Mouse (Mus musculus) urinary bladder, postnatal 14 days (tissue): ENCODE results near the gene Ftcd.

Experiments used
- DNase-seq: peaks from one replicate; pipeline ENCODE4 v3.0.0; 2021; ENCODE audit warnings: low spot score

Ftcd gene

GRCm38 (mm10) chr10:76575374-76575773 lies at the start of gene Ftcd:
Ftcd (plus strand) TSS chr10:76575648.
- no peak for DNase-seq

- DNase-seq, result no peak
Measured at GRCm38 (mm10) chr10:76530922-76531321, 44.5 kb upstream of the Ftcd start.

GRCm38 (mm10) chr10:76531375-76531774 lies 44.1 kb upstream of the Ftcd start, which contains the start of gene Lss:
Lss (plus strand) TSS chr10:76531588.
- peak; percentile 97 for DNase-seq

DNA sequence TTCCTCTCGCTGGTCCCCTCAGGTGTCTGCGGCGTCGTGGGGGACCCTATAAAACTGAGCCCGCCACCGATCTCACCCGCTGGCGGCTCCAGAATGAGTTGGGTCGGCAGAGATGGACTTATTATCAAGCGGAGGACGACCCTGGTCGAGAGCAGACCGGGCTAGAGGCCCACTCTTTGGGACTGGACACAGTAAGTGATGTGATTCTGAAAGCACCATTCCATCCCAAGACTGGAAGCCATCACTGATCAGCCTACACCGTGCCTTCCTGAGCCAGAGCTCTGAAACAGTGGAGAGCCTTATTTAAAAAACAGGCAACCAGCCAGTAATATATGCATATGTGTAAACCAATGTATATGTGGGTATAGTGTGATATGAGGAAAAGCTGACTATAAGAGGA lies 43.6 kb upstream of the Ftcd start:
- no peak for DNase-seq

DNA sequence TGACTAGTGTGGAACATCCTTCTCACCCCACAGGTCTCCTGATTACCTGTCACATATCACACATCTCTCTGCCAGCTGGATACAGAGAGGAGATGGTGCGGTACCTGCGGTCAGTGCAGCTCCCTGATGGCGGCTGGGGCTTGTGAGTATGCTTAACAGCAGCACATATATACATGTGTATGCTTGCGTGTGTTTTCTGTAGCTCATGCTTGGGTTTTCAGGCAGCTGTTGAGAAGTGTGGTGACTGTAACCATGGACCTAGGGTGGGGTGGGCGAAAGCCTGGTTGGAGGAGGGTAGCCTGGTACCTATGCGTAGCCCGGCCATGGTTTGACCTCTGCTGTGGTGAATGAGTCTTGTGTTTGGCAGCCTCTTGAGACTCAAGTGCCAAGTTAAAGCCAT lies 39.9 kb upstream of the Ftcd start:
- no peak for DNase-seq

DNA sequence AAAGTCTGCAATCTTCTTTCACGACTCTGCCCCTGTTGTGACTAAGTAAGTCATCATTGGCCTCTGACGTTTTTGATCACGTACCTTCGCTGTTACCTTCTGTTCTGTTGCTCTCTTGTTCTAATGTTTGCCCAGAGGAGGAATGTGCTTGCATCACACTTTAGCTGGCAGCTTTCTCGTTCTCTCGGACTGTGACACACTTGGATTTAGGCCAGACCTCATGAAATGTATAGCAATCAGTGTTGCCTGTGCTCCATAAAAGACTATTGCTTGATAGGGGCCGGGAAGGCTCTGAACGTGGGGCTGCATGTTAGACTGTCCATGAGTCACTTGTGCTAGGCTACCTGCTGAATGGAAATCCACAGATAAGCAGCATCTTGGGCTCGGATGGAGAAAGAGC lies 37.8 kb upstream of the Ftcd start:
- peak; percentile 16 for DNase-seq

GRCm38 (mm10) chr10:76541336-76542085 lies 33.9 kb upstream of the Ftcd start:
- DNase-seq, result no peak

GRCm38 (mm10) chr10:76542636-76543375 lies 32.6 kb upstream of the Ftcd start:
- no peak for DNase-seq

DNA sequence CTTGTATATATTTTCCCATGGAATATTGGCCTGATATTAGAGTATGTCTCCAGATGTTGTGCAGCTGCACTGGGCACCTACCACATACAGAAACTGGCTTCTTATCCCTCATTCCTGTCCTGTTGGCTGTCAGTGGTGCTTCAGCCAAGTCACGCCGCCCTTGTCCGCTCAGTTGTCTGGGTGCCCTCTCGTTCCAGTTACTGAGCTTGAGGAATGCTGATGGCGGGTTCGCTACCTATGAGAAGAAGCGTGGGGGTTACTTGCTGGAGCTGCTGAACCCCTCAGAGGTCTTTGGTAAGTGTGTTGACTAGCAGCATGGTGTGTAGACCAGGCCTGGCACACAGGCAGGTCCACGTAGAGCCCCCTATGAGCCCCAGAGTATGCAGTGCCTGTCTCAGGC lies 28.9 kb upstream of the Ftcd start:
- DNase-seq, result no peak

GRCm38 (mm10) chr10:76548218-76548617 lies 27.2 kb upstream of the Ftcd start:
- DNase-seq, result no peak

GRCm38 (mm10) chr10:76550458-76550857 lies 25.0 kb upstream of the Ftcd start:
- no peak for DNase-seq

DNA sequence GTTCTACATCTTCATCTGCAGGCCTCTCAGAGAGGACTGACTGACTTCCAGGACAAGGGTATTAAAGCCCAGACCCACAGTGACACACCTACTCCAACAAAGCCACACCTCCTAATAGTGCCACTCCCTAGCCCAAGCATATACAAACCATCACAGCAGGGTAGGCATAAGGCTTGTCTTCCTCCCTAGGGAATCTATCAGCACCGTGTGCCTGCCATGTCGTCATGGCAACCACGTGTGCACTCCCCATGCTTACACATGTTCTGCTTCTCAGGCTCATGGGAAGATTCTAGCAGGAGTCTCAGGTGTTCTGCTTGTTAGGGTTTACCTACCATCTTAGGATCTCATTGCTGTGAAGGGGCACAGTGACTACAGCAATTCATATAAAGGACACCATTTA lies 23.9 kb upstream of the Ftcd start:
- no peak for DNase-seq

GRCm38 (mm10) chr10:76554061-76554460 lies 21.4 kb upstream of the Ftcd start:
- DNase-seq, result no peak

GRCm38 (mm10) chr10:76561972-76562371 lies 13.5 kb upstream of the Ftcd start, which contains the start of gene Spatc1l:
Spatc1l (plus strand) TSS chr10:76562272.
- no peak for DNase-seq

DNA sequence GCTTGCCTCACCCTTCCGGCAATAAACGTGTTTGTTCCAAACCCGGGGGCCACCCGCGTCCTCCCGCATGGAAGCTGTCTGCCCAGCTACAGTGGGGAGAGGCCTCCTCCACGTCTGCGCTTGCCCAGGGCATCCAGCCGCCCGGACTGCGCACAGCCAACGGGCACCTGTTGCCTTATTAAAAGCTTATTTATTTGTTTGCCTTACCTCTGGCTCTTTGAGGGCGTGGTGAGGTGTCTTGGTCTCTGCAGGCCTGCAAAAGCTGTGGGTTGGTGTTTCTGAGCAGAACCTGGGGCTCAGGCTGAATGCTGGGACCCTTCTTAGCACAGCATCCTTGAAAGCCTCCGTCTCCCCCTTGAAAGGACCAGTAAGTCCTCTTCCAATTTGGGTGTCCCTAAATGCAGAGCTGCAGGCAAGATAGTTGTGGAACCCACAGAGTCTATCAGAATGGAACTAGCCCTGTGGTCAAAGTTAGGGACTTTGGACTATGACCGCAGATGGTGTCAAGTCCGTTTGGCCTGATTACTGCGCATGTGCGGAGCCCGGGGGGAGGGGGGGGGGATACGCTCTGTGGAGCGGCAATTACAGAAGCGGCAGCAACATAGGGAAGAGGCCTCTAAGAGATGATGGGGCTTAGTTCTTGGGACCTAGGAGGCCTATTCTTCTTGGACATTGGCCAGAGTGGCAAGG lies 5.3 kb upstream of the Ftcd start:
- no peak for DNase-seq

- no peak for DNase-seq
Measured at GRCm38 (mm10) chr10:76571070-76571469, 4.4 kb upstream of the Ftcd start.

- DNase-seq, result no peak
Measured at GRCm38 (mm10) chr10:76572151-76572550, 3.3 kb upstream of the Ftcd start.

DNA sequence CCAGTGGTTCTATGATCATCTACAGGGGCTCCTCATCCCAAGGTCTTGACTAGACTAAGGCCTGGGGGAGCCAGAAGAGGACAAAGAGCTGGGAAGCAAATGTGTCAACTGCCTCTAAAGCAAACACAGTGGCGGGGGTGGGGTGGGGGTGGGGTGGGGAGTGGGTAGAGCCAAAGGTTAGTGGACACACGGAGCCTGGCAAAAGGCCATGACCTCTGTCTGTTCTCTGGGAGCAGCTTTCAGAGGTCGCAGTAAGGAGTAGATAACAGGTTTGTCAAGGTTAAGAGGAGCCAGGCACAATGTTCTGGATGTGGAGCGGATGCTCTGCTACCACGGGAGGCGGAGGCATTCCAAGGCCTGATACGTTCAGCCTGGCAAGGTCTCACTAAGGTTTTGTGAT lies 1.5 kb downstream of the Ftcd start:
- DNase-seq, result no peak

- no peak for DNase-seq
Measured at GRCm38 (mm10) chr10:76584138-76584537, 8.7 kb downstream of the Ftcd start.

DNA sequence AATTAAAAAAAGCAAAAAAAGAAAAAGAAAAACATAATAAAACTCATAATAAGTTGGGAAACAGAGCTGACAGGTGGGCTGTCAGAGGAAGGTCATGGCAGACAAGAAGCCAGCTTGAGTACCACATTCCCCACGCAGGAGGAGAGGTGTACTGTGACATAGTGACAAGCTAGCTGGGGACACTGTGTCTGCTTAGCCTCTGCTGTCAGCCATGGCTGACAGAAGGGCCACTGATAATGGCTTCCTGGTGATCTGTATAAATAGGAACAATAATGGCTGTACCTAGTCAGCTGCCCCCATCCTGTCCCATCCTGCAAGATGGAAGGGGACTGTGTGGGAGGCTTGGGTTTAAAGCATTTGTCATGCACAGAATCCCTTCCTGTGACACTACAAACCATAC lies 10.7 kb downstream of the Ftcd start:
- no peak for DNase-seq

GRCm38 (mm10) chr10:76590197-76590596 lies 14.7 kb downstream of the Ftcd start:
- DNase-seq, result no peak

- no peak for DNase-seq
Measured at GRCm38 (mm10) chr10:76596338-76596737, 20.9 kb downstream of the Ftcd start.

DNA sequence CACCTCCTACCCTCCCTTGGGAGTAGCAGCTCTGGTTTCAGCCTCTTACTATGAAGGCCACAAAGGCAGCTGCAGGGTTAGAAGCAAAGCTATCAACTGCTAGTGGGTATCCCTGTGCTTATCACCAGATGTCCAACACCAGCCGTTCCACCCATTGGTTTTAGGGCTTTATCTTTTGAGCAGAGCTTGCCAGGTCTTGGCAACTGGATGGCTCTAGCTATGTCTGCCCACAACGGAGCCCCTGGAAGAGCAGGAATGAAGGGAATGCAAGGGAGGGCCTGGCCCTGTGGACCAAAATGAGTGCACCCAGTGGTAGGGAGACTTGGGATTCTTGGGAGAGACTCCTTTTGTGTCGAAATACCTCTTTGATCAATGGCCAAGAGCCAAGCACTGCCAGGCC lies 27.2 kb downstream of the Ftcd start:
- DNase-seq, result no peak
